Mouse (Mus musculus): ENCODE data around the gene Vgll1.

Gene Vgll1

DNA sequence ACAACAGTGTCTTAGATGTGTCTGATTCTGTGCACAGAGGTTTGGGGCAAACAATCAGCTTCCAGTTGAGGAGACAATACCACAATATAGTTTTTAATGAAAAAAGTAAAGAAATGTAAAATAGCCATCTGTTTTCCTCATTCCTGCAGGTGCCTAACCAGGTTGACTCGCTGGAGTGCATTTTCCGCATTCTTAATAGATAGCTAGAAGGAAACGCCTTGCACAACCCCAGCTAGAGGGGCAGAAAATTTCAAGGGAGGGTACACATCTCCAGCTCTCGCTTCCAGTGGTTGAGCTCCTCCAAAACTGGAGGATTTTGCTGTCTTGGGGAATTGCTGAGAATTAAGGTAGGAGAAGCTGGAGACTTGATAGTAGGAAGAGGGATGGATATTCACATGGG, at the start of gene Vgll1:
Gene Vgll1 (plus strand): TSS at position 301 of the 400 bp plus-strand sequence.
- CTCF ChIA-PET: no interaction called here
- POLR2A ChIA-PET: no interaction called here

GRCm38 (mm10) chrX:57042774-57043173, 45.1 kb upstream of the Vgll1 start, which contains the start of gene Brs3:
TSS of gene Brs3 (plus strand) at chrX:57043074.
- ChIA-PET CTCF (no interaction called here), POLR2A (no interaction called here)

- ChIA-PET POLR2A (no interaction called here), CTCF (no interaction called here)
Measured at GRCm38 (mm10) chrX:57043869-57044268, 44.0 kb upstream of the Vgll1 start.

- POLR2A ChIA-PET: interaction anchor here in 2 of 4 experiments (0.7 to 1.9 kb wide), 6 partner anchors 9 to 339 kb away, joined by 3 to 6 read pairs (median 3); no protein-coding TSS in a partner anchor
- CTCF ChIA-PET: no interaction called here
Measured at GRCm38 (mm10) chrX:57052848-57053173, 35.1 kb upstream of the Vgll1 start.

GRCm38 (mm10) chrX:57053174-57053992, 34.5 kb upstream of the Vgll1 start, which contains the start of gene Htatsf1:
TSS of gene Htatsf1 (plus strand) at chrX:57053583.
- ChIA-PET POLR2A (interaction anchor here in 2 of 4 experiments (0.6 to 1.9 kb wide), 9 partner anchors 8 to 338 kb away, joined by 3 to 6 read pairs (median 3); no protein-coding TSS in a partner anchor), CTCF (no interaction called here)

GRCm38 (mm10) chrX:57053993-57054385, 33.9 kb upstream of the Vgll1 start:
- ChIA-PET POLR2A (interaction anchor here in 2 of 4 experiments (0.6 to 1.9 kb wide), 5 partner anchors 10 to 18 kb away, joined by 3 to 5 read pairs (median 3); no protein-coding TSS in a partner anchor), CTCF (no interaction called here)

- ChIA-PET POLR2A (no interaction called here), CTCF (no interaction called here)
Measured at GRCm38 (mm10) chrX:57081496-57081895, 6.4 kb upstream of the Vgll1 start.

DNA sequence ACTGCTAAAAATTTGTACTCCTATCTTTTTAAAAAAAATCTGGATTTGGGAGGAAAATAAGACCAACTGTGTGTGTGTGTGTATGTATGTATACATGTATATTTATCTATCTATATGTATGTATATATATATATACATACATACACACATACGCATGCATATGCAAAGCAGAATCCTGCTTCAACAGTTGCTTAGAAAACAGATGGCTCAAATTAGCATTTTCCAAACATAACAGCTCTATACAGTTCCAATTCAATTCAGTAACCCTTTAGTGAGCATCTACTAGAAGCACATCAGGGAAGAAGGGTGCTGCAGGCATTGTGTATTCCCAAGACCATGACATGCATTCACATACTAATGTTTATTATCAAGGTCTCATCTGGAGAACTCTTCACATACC, 15.5 kb downstream of the Vgll1 start:
- CTCF ChIA-PET: no interaction called here

GRCm38 (mm10) chrX:57106956-57107355, 19.1 kb downstream of the Vgll1 start:
- CTCF ChIA-PET: interaction anchor here in 1 of 4 experiments (0.7 kb wide), 1 partner anchor 146 kb away, joined by 3 read pairs; no protein-coding TSS in a partner anchor
- POLR2A ChIA-PET: no interaction called here

More for the DNA sequence above, 15.5 kb downstream of the Vgll1 start:
- POLR2A ChIA-PET: interaction anchor here in 1 of 4 experiments (1.1 kb wide), 1 partner anchor 86 kb away, joined by 5 read pairs; no protein-coding TSS in a partner anchor

GRCm38 (mm10) chrX:57118143-57118542, 30.2 kb downstream of the Vgll1 start:
- ChIA-PET CTCF (no interaction called here), POLR2A (no interaction called here)

DNA sequence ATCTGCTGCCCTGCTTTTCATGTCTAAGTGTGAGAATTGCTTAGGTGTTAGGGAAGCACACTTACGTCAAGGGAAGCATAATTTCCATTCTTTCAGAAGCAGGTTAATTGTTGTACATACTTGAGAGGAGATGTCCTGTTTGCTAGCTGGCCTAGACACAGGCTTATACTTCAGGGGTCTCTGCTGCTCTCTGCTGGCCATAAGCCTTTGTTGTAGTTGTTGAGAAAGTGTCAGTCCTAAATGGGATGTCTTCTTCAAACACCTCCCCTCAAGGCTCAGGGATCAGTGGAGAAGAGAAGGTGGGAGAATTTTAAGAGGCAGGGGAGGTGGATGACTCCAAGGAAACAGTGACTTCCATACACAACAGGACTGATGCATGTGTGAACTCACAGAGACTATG, 32.9 kb downstream of the Vgll1 start:
- ChIA-PET CTCF (interaction anchor here in 2 of 4 experiments (0.5 to 1.4 kb wide), 2 partner anchors 16 to 214 kb away, joined by 3 read pairs; no protein-coding TSS in a partner anchor), POLR2A (no interaction called here)

DNA sequence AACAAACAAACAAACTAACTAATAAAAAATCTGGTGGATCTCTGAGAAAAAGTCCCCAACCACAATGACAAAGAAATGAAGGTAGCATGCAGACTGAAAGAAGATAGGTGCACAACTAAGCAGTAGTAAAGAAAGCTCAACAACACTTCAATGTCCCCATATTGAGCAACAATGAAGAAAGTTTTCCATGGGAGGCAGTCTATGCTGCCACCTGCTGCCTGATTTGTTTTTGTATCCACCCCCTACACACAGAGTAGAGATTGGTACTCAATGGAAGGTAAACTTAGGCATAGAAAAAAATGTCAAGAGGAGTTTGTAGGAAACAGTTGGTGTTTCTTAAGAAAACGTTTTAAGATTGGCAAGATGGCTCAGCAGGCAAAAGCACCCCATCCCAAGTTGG, 42.7 kb downstream of the Vgll1 start:
- CTCF ChIA-PET: no interaction called here
- POLR2A ChIA-PET: no interaction called here

DNA sequence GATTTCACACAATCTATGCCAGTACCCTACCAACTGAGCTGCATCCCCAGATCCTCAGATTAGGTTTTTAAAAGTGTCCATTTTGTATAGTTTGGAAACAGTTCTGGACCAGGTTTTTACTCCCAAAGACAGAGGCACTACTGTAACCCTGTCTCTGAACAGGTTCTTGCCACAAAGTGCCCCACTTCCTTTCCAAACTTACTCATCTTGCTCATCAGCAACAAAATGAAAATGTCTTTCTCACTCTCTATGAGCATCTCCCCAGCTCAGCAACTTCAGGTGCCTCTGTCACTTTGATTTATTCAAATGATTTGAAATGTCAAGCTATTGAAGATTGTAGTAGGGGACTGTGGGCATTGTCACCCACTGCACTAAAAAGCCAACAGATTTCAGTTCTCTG, 49.7 kb downstream of the Vgll1 start:
- ChIA-PET CTCF (no interaction called here), POLR2A (no interaction called here)

GRCm38 (mm10) chrX:57153520-57153919, 65.6 kb downstream of the Vgll1 start:
- ChIA-PET POLR2A (no interaction called here), CTCF (no interaction called here)

Data from embryonic stem cell, embryonic (primary cell).